Mouse (Mus musculus): ENCODE measurements around the gene Zswim5.

DNA sequence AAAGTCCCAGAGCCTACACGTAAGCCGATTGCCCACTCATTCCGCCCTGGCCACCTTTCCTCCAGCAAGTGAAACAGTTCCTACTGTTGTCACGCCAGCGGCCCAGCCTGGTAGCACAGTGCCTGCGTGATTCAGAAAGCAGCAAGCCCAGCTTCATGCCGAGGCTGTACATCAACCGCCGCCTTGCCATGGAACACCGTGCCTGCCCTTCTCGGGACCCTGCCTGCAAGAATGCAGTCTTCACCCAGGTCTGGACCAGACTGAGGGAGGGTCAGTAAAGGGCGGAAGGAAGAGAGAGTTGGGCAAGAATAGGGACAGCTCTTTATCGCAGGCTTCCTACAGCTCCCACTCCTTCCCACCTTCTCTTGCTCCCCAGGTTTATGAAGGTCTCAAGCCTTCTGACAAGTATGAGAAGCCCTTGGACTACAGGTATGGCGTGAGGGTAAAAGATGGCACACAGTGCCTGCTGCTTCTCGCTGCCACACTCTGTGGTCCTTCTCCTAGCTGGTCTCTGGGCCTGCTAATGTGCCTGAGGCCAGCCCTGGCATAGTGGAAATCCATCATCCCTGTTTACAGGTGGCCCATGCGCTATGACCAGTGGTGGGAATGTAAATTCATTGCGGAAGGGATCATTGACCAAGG, 122.5 kb downstream of the Zswim5 start:
- no peak for TF ChIP-seq EP300 (optimal IDR thresholded peaks at IDR 0.05)
- TF ChIP-seq CTCF (IDR thresholded peaks at IDR 0.05; ENCODE audit: low read depth), result no peak

Measured in stomach, postnatal 0 days (tissue).